Mouse (Mus musculus) midbrain, embryonic 14.5 days (tissue): Measurements from ENCODE around the gene Aco2. TPM values are rescaled to one million over a fixed set of nuclear protein-coding genes. Genes with fewer than 3 reads are reported as not detected.
"Not testable (repeated sequence)": the region's sequence is repeated elsewhere in the genome, so short reads cannot be mapped to it uniquely, and the experiment has no call there.

Experiments used
- ATAC-seq: fragments of 200-750 bp; cut with Nextera tagmentation; 2 replicates; pipeline ENCODE4 v1.8.0; 2017; ENCODE audit warnings: moderate number of reproducible peaks, moderate library complexity; ENCODE audit not compliant: low FRiP score, low TSS enrichment
- DNase-seq: peaks from one replicate; pipeline ENCODE4 v3.0.0-alpha.2; 2015
- H3K27ac ChIP-seq: fragments of 300-500 bp; sonication (generic); replicated peaks from 2 replicates; pipeline ENCODE4 v1.5.1; 2014; ENCODE audit warnings: mild to moderate bottlenecking, low read depth, low read length, moderate library complexity
- H3K27me3 ChIP-seq: fragments of 300-500 bp; sonication (generic); 2 replicates; pipeline ENCODE4 v1.6.1; 2014; ENCODE audit warnings: low read length, control low read depth, mixed read lengths; ENCODE audit not compliant: control insufficient read depth, insufficient read depth
- H3K36me3 ChIP-seq: fragments of 300-500 bp; sonication (generic); 2 replicates; pipeline ENCODE4 v1.6.1; 2014; ENCODE audit warnings: low read length, control low read depth; ENCODE audit not compliant: control insufficient read depth, insufficient read depth
- H3K4me1 ChIP-seq: fragments of 300-500 bp; sonication (generic); 2 replicates; pipeline ENCODE4 v1.6.1; 2014; ENCODE audit warnings: mild to moderate bottlenecking, antibody characterized with exemption, low read length, control low read depth; ENCODE audit not compliant: control insufficient read depth, insufficient read depth
- H3K4me2 ChIP-seq: fragments of 300-500 bp; sonication (generic); 2 replicates; pipeline ENCODE4 v1.6.1; 2014; ENCODE audit warnings: mild to moderate bottlenecking, low read length, moderate library complexity
- H3K4me3 ChIP-seq: fragments of 300-500 bp; sonication (generic); replicated peaks from 2 replicates; pipeline ENCODE4 v1.5.1; 2014; ENCODE audit warnings: low read depth, low read length
- H3K9ac ChIP-seq: fragments of 300-500 bp; sonication (generic); replicated peaks from 2 replicates; pipeline ENCODE4 v1.6.1; 2014; ENCODE audit warnings: mild to moderate bottlenecking, low read length, moderate library complexity
- H3K9me3 ChIP-seq: fragments of 300-500 bp; sonication (generic); 2 replicates; pipeline ENCODE4 v1.6.1; 2016; ENCODE audit warnings: low read length, control low read depth, mixed read lengths; ENCODE audit not compliant: control insufficient read depth
- WGBS: fragments of 180-500 bp; shearing (Covaris S2); extraction: QIAGEN DNeasy Blood & Tissue Kit; methylation state at CpG from one replicate; pipeline ENCODE4 v1.1.7; 2014; 5-methylcytosine and 5-hydroxymethylcytosine counted together
- polyA plus RNA-seq: library from polyadenylated mRNA; unstranded; fragments of >200 nt; fragmentation: Nextera tagmentation; extraction: Ambion mirVana; gene quantifications from 2 replicates; pipeline ENCODE4 v1.2.1, GENCODE M21; 2014

The Aco2 gene
- polyA plus RNA-seq, 1 experiment from 2014 or later: 221 TPM

DNA sequence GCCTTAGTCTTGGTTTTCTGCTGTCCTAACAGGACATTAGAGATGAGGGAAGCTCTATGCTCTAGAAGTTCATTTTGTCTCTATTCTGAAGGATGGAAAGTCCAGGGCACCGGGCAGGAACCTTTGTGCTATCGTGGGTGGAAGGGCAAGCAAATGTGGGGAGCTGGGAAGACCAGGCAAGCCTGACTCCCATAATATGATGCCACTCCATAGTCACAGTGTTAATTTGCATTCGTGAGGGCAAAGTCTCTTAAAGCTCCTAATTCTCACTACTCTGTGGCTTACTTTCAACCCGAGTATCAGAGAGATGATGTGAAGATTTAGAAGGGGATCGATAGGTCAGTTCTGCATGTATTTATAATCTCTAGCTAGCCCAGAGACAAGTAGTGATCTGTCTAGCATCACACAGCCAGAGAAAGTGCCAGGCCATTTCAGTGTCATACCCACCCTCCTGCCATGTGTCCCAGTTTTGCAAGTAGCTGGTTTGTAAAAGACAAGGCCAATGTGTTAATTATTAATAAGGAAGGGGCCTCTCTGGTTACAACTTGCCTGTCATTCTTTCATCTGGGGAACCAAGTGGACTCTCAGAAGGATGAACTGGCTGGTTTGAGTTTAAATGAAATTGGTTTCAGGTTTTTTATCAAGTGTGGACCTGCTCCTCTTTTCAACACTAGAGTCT lies 25.6 kb downstream of the Aco2 start:
- no peak overlapping the region for H3K4me2 ChIP-seq
- H3K9me3 ChIP-seq: no peaks in the 10 kb centered on the region
- ATAC-seq: no peak
- DNase-seq: no peak
- H3K4me1 ChIP-seq: no peaks in the 10 kb centered on the region
- WGBS: 95% methylated on average over 5 of the region's 5 CpGs
- peaks cover 70% of the 10 kb centered on the region for H3K36me3 ChIP-seq
- H3K9ac ChIP-seq: no peak overlapping the region
- no peak overlapping the region for H3K4me3 ChIP-seq
- H3K27ac ChIP-seq: no peak overlapping the region
- H3K27me3 ChIP-seq: no peaks in the 10 kb centered on the region

DNA sequence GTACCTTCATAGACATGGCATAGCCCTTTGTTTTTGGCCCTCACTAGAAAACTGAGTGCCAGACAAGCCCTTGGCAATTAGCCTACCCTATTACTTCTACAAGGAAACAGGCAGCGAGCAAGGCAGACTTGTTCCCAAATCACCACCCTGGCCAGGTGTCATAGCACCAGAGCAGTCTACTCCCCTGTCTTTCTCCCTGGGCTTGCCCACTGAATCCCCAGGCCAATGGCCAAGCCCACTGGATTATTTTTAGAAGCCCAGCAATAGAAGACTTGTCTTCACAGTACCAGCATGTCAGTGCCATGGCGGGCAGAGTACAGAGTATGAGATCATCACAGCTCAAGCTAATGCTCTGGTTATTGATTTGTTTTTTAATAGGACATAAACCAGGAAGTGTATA lies 26.6 kb downstream of the Aco2 start:
- ATAC-seq (no peak), DNase-seq (no peak)
- Histone ChIP-seq H3K9me3 (no peaks in the 10 kb centered on the region), H3K36me3 (peaks cover 80% of the 10 kb centered on the region), H3K4me3 (no peak overlapping the region), H3K4me2 (no peak overlapping the region), H3K27ac (no peak overlapping the region), H3K4me1 (no peaks in the 10 kb centered on the region), H3K9ac (no peak overlapping the region), H3K27me3 (no peaks in the 10 kb centered on the region)
- WGBS: 90% methylated on average over 2 of the region's 2 CpGs

DNA sequence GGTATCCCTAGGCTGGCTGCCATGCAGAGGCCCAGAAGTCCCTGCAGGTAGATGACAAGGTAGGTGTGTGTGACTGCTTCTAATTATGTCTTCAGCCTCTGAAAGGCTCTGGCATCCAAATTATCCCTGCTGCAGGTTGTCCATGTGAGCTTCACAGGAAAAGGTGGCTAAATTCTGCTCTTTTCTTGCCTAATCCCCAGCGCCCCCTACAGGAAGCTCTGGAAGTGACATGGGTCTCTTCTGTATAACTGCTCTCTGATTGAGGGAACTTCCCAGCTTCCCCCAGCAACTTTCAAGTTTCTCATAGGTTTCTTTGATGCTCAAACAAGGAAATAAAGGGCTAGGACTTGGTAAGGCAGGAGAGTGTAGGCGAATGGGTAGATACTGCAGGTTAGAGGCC lies 32.8 kb downstream of the Aco2 start:
- Histone ChIP-seq H3K9me3 (no peaks in the 10 kb centered on the region), H3K27me3 (no peaks in the 10 kb centered on the region)
- WGBS: 33% methylated on average over 2 of the region's 2 CpGs

DNA sequence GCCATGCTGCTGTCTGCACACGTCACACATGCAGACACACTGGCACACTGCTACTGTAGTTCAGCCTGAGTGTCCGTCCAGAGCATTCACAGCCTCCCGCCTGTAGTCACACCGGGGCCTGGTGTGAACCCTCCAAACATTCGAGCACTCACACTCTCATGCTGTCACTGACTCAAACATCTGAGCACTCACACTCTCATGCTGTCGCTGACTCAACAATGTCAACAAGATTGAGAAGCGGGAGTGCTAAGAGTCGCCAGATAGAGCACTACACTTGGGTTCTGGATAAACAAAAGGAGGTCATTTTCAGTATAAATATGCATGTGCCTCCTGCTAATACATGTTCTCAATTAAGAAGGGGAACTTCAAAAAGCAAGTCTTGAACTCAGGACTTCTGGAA lies 35.8 kb downstream of the Aco2 start:
- peaks cover 93% of the 10 kb centered on the region for H3K36me3 ChIP-seq
- no peak overlapping the region for H3K4me3 ChIP-seq
- H3K27me3 ChIP-seq: no peaks in the 10 kb centered on the region
- no peaks in the 10 kb centered on the region for H3K4me1 ChIP-seq
- 94% methylated on average over 8 of the region's 8 CpGs for WGBS
- ATAC-seq (no peak), DNase-seq (no peak)
- no peak overlapping the region for H3K4me2 ChIP-seq
- no peak overlapping the region for H3K27ac ChIP-seq
- no peak overlapping the region for H3K9ac ChIP-seq
- no peaks in the 10 kb centered on the region for H3K9me3 ChIP-seq

More for the DNA sequence above, 32.8 kb downstream of the Aco2 start:
- ATAC-seq (no peak), DNase-seq (peak; percentile 80)
- Histone ChIP-seq H3K4me2 (no peak overlapping the region), H3K9ac (no peak overlapping the region), H3K4me1 (no peaks in the 10 kb centered on the region), H3K36me3 (peaks cover 93% of the 10 kb centered on the region), H3K27ac (no peak overlapping the region), H3K4me3 (no peak overlapping the region)

DNA sequence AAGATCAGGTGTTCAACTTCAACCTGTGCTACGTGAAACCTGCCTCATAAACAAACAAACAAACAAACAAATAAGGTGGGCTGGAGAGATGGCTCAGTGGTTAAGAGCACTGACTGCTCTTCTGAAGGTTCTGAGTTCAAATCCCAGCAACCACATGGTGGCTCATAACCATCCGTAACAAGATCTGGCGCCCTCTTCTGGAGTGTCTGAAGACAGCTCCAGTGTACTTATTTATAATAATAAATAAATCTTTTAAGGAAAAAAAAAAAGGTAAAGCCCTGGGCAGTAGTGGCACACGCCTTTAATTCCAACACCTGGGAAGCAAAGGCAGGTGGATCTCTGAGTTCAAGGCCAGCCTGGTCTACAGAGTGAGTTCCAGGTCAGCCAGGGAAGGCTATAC lies 36.7 kb downstream of the Aco2 start:
- not testable (repeated sequence) for H3K9ac ChIP-seq, H3K27ac ChIP-seq, H3K4me2 ChIP-seq, DNase-seq, H3K9me3 ChIP-seq, H3K4me1 ChIP-seq, ATAC-seq, H3K4me3 ChIP-seq, H3K27me3 ChIP-seq
- peaks cover 93% of the 10 kb centered on the region for H3K36me3 ChIP-seq
- WGBS: 92% methylated on average over 4 of the region's 4 CpGs

DNA sequence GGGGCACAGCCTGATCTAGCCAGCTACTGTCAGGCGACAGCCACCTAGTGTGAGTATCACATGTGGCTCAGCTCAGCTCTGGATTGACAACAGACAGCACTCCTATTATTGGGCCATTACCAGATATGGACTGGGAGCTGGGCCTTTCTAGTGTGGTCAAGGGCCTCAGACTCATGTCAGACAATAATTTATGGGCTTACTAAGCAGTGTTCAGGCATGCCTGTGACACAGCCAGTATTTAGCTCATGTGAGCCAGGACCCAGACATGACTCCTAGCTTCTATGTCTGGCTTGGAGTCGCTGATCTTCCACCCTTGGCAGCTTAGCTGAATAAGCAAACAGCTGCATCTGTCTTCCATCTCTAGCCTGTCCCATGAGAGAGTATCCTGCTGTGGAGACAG lies 40.4 kb downstream of the Aco2 start:
- no peak for ATAC-seq
- no peak overlapping the region for H3K27ac ChIP-seq
- WGBS: 79% methylated on average over 2 of the region's 2 CpGs
- H3K9ac ChIP-seq: no peak overlapping the region
- no peaks in the 10 kb centered on the region for H3K27me3 ChIP-seq
- no peak overlapping the region for H3K4me3 ChIP-seq
- no peak overlapping the region for H3K4me2 ChIP-seq
- no peak for DNase-seq
- no peaks in the 10 kb centered on the region for H3K9me3 ChIP-seq
- H3K4me1 ChIP-seq: no peaks in the 10 kb centered on the region
- peaks cover 94% of the 10 kb centered on the region for H3K36me3 ChIP-seq

DNA sequence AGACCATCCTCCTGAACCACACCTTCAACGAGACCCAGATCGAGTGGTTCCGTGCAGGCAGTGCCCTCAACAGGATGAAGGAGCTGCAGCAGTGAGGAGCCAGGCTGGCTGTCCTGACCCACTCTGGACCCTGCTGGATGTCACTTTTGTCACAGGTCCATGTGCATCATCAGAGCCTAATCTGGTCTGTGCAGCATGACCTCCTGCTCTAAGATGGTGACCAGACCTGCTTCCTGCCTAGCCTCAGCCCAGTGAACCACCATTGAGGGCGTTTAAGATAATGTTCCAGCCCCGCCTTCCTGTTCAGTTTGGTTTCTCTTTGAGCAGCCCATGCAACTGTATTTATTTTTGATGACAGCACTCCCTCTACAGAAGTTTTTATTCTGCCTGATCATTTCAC lies 42.6 kb downstream of the Aco2 start:
- Histone ChIP-seq H3K27ac (no peak overlapping the region), H3K9me3 (no peaks in the 10 kb centered on the region), H3K4me2 (no peak overlapping the region), H3K4me1 (no peaks in the 10 kb centered on the region), H3K9ac (no peak overlapping the region), H3K27me3 (no peaks in the 10 kb centered on the region), H3K4me3 (no peak overlapping the region), H3K36me3 (peaks cover 83% of the 10 kb centered on the region)
- DNase-seq: no peak
- 91% methylated on average over 5 of the region's 5 CpGs for WGBS
- no peak for ATAC-seq

DNA sequence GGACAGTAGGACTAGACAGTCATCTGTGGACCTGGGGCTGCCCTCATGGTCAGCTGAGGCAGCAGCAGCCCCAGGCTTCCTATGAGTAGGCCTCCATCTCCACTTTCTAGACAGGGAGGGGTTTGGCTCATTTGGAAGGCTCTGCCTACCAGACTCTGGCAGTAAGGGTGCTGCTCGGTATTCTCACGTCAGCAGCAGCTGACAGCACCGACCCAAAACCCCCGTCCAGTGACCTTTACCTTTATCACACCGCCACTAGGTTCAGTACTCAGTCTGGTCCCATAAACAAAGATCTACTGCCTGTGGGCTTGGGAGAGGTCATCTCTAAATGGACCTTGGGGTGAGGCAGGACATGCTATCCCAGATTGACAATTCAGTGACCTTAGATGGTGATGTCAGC lies 43.6 kb downstream of the Aco2 start:
- Histone ChIP-seq H3K27me3 (no peaks in the 10 kb centered on the region), H3K9ac (no peak overlapping the region), H3K27ac (no peak overlapping the region), H3K4me1 (no peaks in the 10 kb centered on the region), H3K9me3 (no peaks in the 10 kb centered on the region), H3K4me2 (no peak overlapping the region), H3K36me3 (peaks cover 73% of the 10 kb centered on the region), H3K4me3 (no peak overlapping the region)
- 90% methylated on average over 5 of the region's 5 CpGs for WGBS
- no peak for ATAC-seq
- no peak for DNase-seq

DNA sequence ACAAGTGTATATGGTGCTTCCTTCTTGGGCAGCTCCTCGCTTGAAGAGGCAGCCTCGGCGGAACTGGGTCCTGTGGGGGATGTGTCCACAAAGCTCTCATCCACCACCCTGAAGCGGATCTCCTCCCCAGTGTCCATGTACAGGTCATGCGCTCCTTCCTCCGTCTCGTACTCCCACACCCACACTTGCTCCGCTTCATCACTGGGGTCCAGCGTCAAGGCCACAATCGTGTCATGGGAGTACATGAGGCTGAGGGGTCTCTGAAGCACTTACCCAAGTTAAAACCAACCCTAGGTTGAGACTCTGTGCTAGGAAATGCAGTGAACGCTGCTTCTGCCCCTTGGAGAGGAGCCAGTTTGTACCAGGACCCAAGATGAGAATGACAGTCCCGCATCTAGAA lies 45.1 kb downstream of the Aco2 start:
- no peak overlapping the region for H3K27ac ChIP-seq
- peaks cover 60% of the 10 kb centered on the region for H3K36me3 ChIP-seq
- H3K4me3 ChIP-seq: no peak overlapping the region
- H3K27me3 ChIP-seq: no peaks in the 10 kb centered on the region
- H3K9ac ChIP-seq: no peak overlapping the region
- DNase-seq (no peak), ATAC-seq (no peak)
- 93% methylated on average over 12 of the region's 12 CpGs for WGBS
- no peaks in the 10 kb centered on the region for H3K4me1 ChIP-seq
- H3K9me3 ChIP-seq: no peaks in the 10 kb centered on the region
- no peak overlapping the region for H3K4me2 ChIP-seq
